Mouse (Mus musculus) neural tube, embryonic 11.5 days (tissue): Measurements from ENCODE around the gene Zim1. TPM values are rescaled to one million over a fixed set of nuclear protein-coding genes. Genes with fewer than 3 reads are reported as not detected.

Source experiments
- ATAC-seq: fragments of 200-750 bp; cut with Nextera tagmentation; 2 replicates; pipeline ENCODE4 v1.8.0; 2017; ENCODE audit warnings: moderate number of reproducible peaks, mild to moderate bottlenecking, moderate TSS enrichment, moderate library complexity; ENCODE audit not compliant: insufficient read depth, low FRiP score, low TSS enrichment
- DNase-seq: peaks from one replicate; pipeline ENCODE4 v3.0.0-alpha.2; 2015; ENCODE audit warnings: low spot score
- H3K27ac ChIP-seq: fragments of 300-500 bp; sonication (generic); 2 replicates; pipeline ENCODE4 v1.5.1; 2014; ENCODE audit warnings: low read depth, mild to moderate bottlenecking, low read length
- H3K27me3 ChIP-seq: fragments of 300-500 bp; sonication (generic); 2 replicates; pipeline ENCODE4 v1.6.1; 2014; ENCODE audit warnings: mild to moderate bottlenecking, low read length, mixed read lengths; ENCODE audit not compliant: control insufficient read depth, insufficient read depth
- H3K36me3 ChIP-seq: fragments of 300-500 bp; sonication (generic); 2 replicates; pipeline ENCODE4 v1.6.1; 2014; ENCODE audit warnings: mild to moderate bottlenecking, low read length, moderate library complexity, mixed read lengths; ENCODE audit not compliant: control insufficient read depth, insufficient read depth
- H3K4me1 ChIP-seq: fragments of 300-500 bp; sonication (generic); 2 replicates; pipeline ENCODE4 v1.6.1; 2014; ENCODE audit warnings: low read length, mixed read lengths; ENCODE audit not compliant: control insufficient read depth, insufficient read depth
- H3K4me2 ChIP-seq: fragments of 300-500 bp; sonication (generic); 2 replicates; pipeline ENCODE4 v1.6.1; 2014; ENCODE audit warnings: low read depth, mild to moderate bottlenecking, moderate library complexity
- H3K4me3 ChIP-seq: fragments of 300-500 bp; sonication (generic); 2 replicates; pipeline ENCODE4 v1.5.1; 2014; ENCODE audit warnings: low read depth, low read length
- H3K9ac ChIP-seq: fragments of 300-500 bp; sonication (generic); 2 replicates; pipeline ENCODE4 v1.6.1; 2014; ENCODE audit warnings: mild to moderate bottlenecking, low read length
- H3K9me3 ChIP-seq: fragments of 300-500 bp; sonication (generic); 2 replicates; pipeline ENCODE4 v1.6.1; 2016; ENCODE audit warnings: low read length; ENCODE audit not compliant: control insufficient read depth
- WGBS: fragments of 180-500 bp; shearing (Covaris S2); extraction: QIAGEN DNeasy Blood & Tissue Kit; methylation state at CpG from one replicate; pipeline ENCODE4 v1.1.7; 2014; 5-methylcytosine and 5-hydroxymethylcytosine counted together
- polyA plus RNA-seq: library from polyadenylated mRNA; unstranded; fragments of >200 nt; fragmentation: Nextera tagmentation; extraction: Ambion mirVana; gene quantifications from 2 replicates; pipeline ENCODE4 v1.2.1, GENCODE M21; 2014

Zim1 gene
- polyA plus RNA-seq = 4.1 and 6.3 TPM in 2 replicates

DNA sequence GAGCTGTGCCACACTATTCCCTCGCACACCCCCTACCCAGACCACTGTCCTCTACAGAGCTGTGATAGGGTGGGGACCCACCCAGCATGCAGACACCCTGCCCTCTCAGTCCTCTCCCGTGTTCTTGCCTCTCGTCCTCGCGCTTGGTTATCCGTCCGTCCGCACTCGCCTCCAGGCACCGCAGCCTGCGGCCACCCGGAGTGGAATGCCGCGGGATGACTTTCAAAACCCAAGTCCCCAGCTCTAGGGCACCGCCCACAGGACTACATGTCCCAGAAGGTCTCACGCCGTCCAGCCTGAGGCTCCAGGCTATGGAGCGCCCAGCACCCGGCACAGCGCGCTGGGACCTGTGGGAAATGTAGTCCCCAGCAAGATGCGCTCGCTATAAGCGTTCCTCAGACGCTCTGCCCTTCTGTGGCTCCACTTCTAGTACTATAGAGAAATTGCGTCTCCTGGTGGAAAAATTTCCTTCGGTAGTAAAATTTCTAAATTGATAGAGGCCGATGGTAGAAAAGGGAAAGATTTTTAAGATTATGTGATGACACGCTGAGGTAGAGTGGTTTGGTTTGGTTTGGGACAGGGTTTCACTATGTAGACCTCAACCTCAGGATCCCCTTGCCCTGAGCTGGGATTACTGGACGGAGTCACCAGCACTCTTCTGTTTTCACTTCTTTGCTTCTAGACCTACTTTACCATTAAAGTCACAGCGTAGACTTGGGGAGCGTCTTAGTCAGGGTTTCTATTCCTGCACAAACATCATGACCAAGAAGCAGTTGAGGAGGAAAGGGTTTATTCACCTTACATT lies at the start of gene Zim1:
Gene Zim1, minus strand, starts transcription at position 210 of the 805 bp plus-strand sequence.
- H3K4me2 ChIP-seq = peak within 1 kb of the TSS; percentile 59
- H3K27me3 ChIP-seq = no peaks in the 10 kb centered on the region
- DNase-seq (peak; percentile 90), ATAC-seq (peak; percentile 100)
- H3K4me3 ChIP-seq = peak within 1 kb of the TSS; percentile 27
- H3K27ac ChIP-seq = no peak within 1 kb of the TSS
- peak within 1 kb of the TSS; percentile 47 for H3K9ac ChIP-seq
- H3K9me3 ChIP-seq = no peaks in the 10 kb centered on the region
- WGBS = 11% methylated on average over 32 of the region's 32 CpGs
- no peaks in the 10 kb centered on the region for H3K36me3 ChIP-seq
- H3K4me1 ChIP-seq = no peaks in the 10 kb centered on the region

DNA sequence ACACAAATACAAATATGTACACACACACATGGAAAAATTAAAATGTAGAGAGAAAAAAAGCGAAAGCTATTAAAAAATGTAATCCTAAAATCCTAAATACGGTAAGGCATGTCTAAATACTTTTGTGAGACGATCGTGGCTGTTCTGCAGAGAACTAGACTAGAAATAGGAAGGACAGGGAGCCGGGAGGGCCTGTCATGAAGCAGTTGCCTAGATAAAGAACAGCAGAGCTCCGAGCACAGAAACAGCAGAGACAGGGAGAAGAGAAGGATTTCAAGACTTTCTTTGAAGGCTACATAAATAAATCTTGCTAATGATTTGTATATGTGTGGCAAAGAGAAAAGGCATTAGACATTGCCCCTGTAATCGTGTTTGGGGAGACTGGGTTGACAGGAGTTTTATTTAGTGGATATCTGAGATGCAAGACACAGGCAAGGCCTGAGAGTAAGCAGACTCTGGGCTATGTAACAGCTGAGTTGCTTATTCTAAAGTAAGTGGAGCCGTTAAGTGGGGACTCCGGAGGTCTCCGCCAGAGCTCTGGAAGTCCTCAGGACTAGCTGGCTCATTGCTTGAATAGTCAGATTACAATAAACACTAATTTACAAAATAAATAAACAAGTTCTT lies 48.1 kb upstream of the Zim1 start:
- Histone ChIP-seq H3K9ac (no peak overlapping the region), H3K4me2 (no peak overlapping the region), H3K4me1 (no peaks in the 10 kb centered on the region), H3K27ac (no peak overlapping the region), H3K27me3 (no peaks in the 10 kb centered on the region), H3K4me3 (no peak overlapping the region), H3K36me3 (no peaks in the 10 kb centered on the region), H3K9me3 (no peaks in the 10 kb centered on the region)
- no peak for DNase-seq
- no peak for ATAC-seq
- WGBS = 72% methylated on average over 10 of the region's 10 CpGs

DNA sequence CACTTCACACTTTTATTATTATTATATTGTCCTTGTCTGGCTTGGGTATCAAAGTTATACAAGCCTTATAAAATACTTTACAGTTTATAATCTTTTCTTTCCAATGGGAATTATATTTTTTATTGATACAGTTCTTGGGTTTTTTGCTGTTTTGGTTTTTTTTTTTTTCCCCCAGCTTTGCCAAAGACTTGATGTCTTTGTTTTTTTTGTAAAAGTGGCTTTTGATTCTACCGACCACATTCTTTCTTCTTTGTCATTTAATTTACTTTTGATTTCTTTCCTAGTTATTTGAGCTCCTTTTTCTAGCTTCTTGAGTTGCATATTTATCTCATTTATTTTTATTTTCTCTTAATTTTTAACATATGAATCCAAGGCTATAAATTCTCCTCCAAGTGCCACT lies 39.8 kb upstream of the Zim1 start:
- H3K4me2 ChIP-seq = no peak overlapping the region
- ATAC-seq (no peak), DNase-seq (no peak)
- no peaks in the 10 kb centered on the region for H3K4me1 ChIP-seq
- H3K9ac ChIP-seq = no peak overlapping the region
- no peak overlapping the region for H3K27ac ChIP-seq
- H3K4me3 ChIP-seq = no peak overlapping the region
- WGBS = 82% methylated on average over 1 of the region's 1 CpGs
- H3K9me3 ChIP-seq = no peaks in the 10 kb centered on the region
- no peaks in the 10 kb centered on the region for H3K36me3 ChIP-seq
- H3K27me3 ChIP-seq = no peaks in the 10 kb centered on the region

DNA sequence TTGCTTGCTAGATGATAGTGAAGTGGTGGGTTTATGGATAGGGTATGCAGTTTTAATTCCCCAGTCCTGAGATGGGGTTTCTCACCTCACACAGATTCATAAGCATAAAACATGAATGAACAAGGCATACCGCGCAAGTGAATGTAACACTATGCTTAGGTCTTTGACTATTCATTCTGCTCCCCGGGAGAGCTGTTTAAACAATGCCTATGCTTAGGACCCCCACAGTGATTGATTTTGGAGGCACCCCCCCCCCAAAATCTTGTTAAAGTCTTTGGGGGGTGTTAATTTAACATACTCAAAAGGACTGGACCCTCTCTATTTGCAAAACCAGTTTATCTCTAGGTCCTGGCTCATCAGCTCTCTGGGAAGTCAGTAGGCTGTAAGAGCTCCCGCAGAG lies 35.7 kb upstream of the Zim1 start:
- Histone ChIP-seq H3K4me3 (peak overlapping the region; percentile 50), H3K4me1 (no peaks in the 10 kb centered on the region), H3K36me3 (no peaks in the 10 kb centered on the region), H3K9me3 (peaks cover 17% of the 10 kb centered on the region), H3K9ac (peak overlapping the region; percentile 40), H3K4me2 (peak overlapping the region; percentile 41), H3K27me3 (no peaks in the 10 kb centered on the region), H3K27ac (no peak overlapping the region)
- WGBS = 28% methylated on average over 4 of the region's 4 CpGs
- DNase-seq (no peak), ATAC-seq (no peak)

DNA sequence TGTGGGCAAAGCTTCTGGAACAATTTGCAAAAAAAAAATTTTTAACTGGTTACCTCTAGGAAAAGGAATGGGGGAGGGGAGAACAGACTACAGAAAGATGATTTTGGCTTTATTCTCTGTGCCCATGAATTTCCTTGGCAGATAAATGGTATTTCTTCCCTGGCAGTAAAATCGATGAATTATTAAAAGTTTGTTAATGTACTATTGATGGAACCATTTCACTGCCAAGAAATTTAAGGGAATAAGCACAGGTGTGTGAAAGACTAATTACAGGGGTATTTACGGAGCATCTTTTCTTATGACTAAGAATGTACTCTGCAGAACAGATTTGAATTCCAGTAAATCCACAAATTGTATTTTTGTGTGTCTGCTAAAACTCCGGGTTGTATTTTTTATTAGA lies 35.1 kb upstream of the Zim1 start:
- H3K4me3 ChIP-seq = peak overlapping the region; percentile 50
- no peak overlapping the region for H3K27ac ChIP-seq
- ATAC-seq = no peak
- H3K9me3 ChIP-seq = peaks cover 17% of the 10 kb centered on the region
- no peaks in the 10 kb centered on the region for H3K27me3 ChIP-seq
- H3K4me1 ChIP-seq = no peaks in the 10 kb centered on the region
- 47% methylated on average over 3 of the region's 3 CpGs for WGBS
- H3K36me3 ChIP-seq = no peaks in the 10 kb centered on the region
- no peak overlapping the region for H3K9ac ChIP-seq
- DNase-seq = no peak
- H3K4me2 ChIP-seq = peak overlapping the region; percentile 41

DNA sequence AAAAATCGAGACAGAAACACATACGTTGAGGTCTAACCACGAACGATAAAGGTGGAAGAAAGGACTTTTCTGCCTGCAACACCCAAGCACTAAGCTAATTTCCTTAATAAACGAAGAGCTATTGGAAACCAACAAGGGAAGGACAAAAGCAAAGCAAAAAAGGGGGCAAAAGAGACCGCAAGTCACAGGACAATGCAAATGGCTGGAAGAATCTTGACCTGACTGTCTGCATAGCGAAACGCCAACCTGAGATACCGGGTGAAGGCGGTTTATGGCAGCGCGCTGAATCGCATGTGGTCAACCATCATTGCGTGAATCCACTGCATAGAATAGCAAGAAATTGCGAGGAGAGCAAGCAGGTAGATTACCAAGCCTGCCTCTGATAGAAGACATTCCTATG lies 34.6 kb upstream of the Zim1 start:
- no peak for ATAC-seq
- Histone ChIP-seq H3K4me3 (peak overlapping the region; percentile 50), H3K27me3 (no peaks in the 10 kb centered on the region), H3K36me3 (no peaks in the 10 kb centered on the region), H3K4me1 (no peaks in the 10 kb centered on the region), H3K27ac (no peak overlapping the region), H3K9ac (peak overlapping the region; percentile 19; the same call in 1 of the 2 replicates), H3K4me2 (peak overlapping the region; percentile 41), H3K9me3 (peaks cover 17% of the 10 kb centered on the region)
- 49% methylated on average over 15 of the region's 15 CpGs for WGBS
- peak; percentile 44 for DNase-seq

DNA sequence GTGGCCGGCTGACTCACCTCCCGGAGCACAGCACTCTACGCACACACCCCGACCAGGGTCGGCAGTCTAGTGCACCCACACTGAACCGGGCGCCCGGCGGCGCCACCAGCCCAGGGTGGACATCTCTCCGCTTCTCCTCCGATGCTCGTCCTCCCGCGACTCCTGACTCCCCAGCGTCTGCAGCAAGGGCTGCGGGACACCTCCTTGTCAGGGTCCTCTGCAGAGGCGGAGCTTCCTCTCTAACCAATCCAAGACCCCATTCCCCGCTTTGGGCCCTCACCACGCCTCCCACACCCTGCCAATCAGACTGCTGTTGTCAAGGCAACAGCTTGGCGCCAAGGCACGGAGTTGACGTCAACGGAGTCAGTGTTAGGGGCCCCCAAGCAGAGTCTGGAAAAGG lies 34.0 kb upstream of the Zim1 start, which contains the start of the genes Peg3 and Usp29:
Gene Peg3, minus strand, starts transcription at position 191 of the 400 bp plus-strand sequence.
Gene Usp29, plus strand, starts transcription at position 338 of the 400 bp plus-strand sequence.
- H3K4me1 ChIP-seq = no peaks in the 10 kb centered on the region
- no peaks in the 10 kb centered on the region for H3K36me3 ChIP-seq
- peak within 1 kb of the TSS; percentile 41 for H3K4me2 ChIP-seq
- peak within 1 kb of the TSS; percentile 50 for H3K4me3 ChIP-seq
- ATAC-seq = peak; percentile 22
- peak; percentile 89 for DNase-seq
- H3K9me3 ChIP-seq = peaks cover 17% of the 10 kb centered on the region
- WGBS = 56% methylated on average over 24 of the region's 24 CpGs
- peak within 1 kb of the TSS; percentile 59 for H3K9ac ChIP-seq
- no peaks in the 10 kb centered on the region for H3K27me3 ChIP-seq
- peak within 1 kb of the TSS; percentile 85 for H3K27ac ChIP-seq

DNA sequence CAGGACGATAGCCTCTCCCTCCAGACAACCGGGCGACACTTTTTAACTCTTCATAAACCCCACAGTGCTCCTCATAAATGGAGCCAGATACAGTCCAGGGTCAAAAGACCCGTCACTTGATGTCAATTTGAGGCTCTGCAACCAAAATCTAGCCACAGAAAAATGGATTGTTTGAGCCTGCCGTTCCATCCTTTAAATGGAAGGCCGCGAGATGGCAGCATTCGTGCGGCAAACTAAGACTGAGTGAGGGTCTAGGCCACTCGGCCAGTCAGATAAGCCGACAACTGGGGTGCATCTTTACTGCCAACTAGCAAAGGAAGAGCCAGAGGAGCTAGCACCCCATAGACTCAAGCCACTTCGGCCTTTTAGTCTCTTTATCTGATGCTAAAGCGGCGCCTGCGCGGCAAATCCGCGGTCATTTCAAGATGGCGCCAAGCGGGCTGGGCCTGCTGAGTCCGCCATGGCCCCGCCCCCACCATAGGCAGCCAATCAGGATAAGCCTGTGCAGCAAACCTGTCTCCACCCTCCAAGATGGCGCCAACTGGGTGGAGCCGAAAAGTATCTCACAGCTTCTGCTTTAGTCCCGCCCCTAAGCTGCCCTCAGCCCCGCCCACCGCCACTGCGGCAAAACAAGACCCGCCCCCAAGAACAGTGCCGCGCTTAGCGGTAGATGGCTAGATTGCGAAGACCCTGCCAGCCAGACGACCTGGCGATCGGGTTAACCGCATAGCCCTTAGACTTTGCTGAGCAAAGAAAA lies 33.0 kb upstream of the Zim1 start:
- WGBS = 51% methylated on average over 37 of the region's 37 CpGs
- peak; percentile 61 for ATAC-seq
- Histone ChIP-seq H3K4me1 (no peaks in the 10 kb centered on the region), H3K9ac (peak overlapping the region; percentile 59), H3K4me3 (peak overlapping the region; percentile 50), H3K36me3 (no peaks in the 10 kb centered on the region; the same call in 1 of the 2 replicates), H3K9me3 (peaks cover 17% of the 10 kb centered on the region), H3K27me3 (no peaks in the 10 kb centered on the region), H3K4me2 (peak overlapping the region; percentile 41), H3K27ac (peak overlapping the region; percentile 85)
- peak; percentile 92 for DNase-seq
